Mouse (Mus musculus): ENCODE measurements around the gene Grip1. TPM values are rescaled to one million over a fixed set of nuclear protein-coding genes. Genes with fewer than 3 reads are reported as not detected.

Grip1 gene
- polyA plus RNA-seq, 1 experiment from 2014 or later = 4.7 TPM

DNA sequence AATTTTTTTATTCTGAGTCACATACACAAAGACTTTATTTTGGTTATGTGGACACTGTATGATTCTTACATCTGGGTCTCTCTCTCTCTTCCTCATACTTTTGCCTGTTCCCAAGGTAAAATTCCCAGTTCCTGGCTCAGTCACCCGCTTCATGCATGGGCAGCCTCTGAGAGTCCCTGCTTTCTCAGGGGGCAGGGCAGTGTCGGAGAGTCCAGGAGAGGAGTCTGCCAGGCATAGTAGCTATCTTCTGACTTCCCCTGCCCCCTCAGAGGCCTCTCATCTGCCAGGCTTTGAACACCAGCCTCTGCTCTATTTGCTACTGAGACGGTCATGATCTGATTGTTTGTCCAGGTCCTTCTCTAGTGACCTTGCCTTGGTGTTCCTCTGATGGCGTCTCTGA, 175.0 kb downstream of the Grip1 start:
- H3K27me3 ChIP-seq = no peaks in the 10 kb centered on the region
- no peaks in the 10 kb centered on the region for H3K36me3 ChIP-seq
- H3K9ac ChIP-seq = no peak overlapping the region
- no peaks in the 10 kb centered on the region for H3K4me1 ChIP-seq
- H3K4me2 ChIP-seq = no peak overlapping the region
- no peak for ATAC-seq (ENCODE audit: insufficient number of reproducible peaks, insufficient read depth, low FRiP score, low TSS enrichment, low read depth)
- WGBS = 79% methylated on average over 4 of the region's 4 CpGs
- no peaks in the 10 kb centered on the region for H3K9me3 ChIP-seq
- no peak overlapping the region for H3K4me3 ChIP-seq
- H3K27ac ChIP-seq = no peak overlapping the region

DNA sequence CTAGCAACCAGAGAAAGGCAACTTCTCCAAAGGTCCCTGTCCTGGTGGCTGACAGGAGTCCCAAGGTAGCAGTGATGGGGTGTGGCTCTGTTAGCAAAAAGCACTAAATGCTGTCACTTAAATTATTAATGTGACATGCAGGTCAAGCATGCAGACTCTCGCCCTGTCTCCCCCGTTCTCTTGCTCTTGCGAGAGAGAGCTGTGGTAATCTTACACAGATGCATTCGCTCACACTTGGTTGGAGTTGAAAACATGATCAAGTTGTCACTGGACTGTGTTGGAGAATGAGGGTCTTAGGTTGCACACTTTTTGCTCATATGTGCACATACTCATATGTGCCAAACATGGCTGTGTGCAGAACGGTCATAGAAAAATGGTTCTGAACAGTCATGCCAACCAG, 176.8 kb downstream of the Grip1 start:
- H3K4me1 ChIP-seq = no peaks in the 10 kb centered on the region
- ATAC-seq (ENCODE audit: insufficient number of reproducible peaks, insufficient read depth, low FRiP score, low TSS enrichment, low read depth) = no peak
- no peaks in the 10 kb centered on the region for H3K27me3 ChIP-seq
- no peaks in the 10 kb centered on the region for H3K9me3 ChIP-seq
- 82% methylated on average over 5 of the region's 5 CpGs for WGBS
- H3K27ac ChIP-seq = no peak overlapping the region
- H3K4me2 ChIP-seq = no peak overlapping the region
- no peak overlapping the region for H3K4me3 ChIP-seq
- no peaks in the 10 kb centered on the region for H3K36me3 ChIP-seq
- no peak overlapping the region for H3K9ac ChIP-seq

DNA sequence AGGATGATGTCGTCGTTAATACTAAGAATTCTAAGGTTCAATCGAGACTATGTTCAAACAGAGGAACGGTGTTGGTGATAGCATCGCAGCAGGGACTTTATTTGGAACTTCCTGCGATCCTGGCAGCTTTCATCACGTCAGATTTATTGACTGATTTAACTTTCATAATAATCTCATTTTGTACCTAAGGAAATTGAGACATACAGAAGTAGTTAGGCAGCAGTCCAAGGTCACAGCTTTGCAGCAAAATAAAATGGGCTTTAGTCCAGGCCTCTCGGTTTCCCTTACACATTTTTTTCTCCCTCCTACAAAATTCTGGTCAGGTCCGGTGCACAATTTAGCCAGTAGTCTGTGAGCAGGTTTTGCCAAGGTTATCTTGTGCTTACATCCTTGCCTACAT, 178.3 kb downstream of the Grip1 start:
- Histone ChIP-seq H3K9me3 (no peaks in the 10 kb centered on the region), H3K27me3 (no peaks in the 10 kb centered on the region), H3K36me3 (no peaks in the 10 kb centered on the region), H3K4me2 (no peak overlapping the region), H3K9ac (no peak overlapping the region), H3K27ac (no peak overlapping the region), H3K4me3 (no peak overlapping the region), H3K4me1 (no peaks in the 10 kb centered on the region)
- no peak for ATAC-seq (ENCODE audit: insufficient number of reproducible peaks, insufficient read depth, low FRiP score, low TSS enrichment, low read depth)
- WGBS = 72% methylated on average over 9 of the region's 9 CpGs

DNA sequence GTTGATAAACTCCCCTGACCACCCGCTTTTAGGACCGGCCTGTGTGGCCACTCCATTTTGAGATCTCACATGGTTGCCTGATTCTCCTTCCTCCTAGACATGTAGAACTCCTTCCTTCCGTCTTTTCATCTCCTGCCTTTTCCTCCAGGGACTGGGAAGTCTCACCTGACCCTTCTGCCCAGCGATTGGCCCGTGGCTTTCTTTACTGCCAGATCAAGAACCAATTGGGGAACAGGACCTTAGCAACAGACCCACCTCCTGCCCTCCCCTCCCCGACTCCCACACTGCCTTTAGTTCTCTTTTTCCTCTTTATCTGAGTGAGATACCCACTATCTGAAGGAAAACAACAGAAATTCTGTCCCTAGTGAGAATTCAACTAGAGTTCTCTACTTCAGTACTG, 180.9 kb downstream of the Grip1 start:
- 73% methylated on average over 6 of the region's 6 CpGs for WGBS
- H3K4me2 ChIP-seq = no peak overlapping the region
- H3K9me3 ChIP-seq = no peaks in the 10 kb centered on the region
- H3K4me1 ChIP-seq = no peaks in the 10 kb centered on the region
- H3K27me3 ChIP-seq = no peaks in the 10 kb centered on the region
- H3K36me3 ChIP-seq = no peaks in the 10 kb centered on the region
- ATAC-seq (ENCODE audit: insufficient number of reproducible peaks, insufficient read depth, low FRiP score, low TSS enrichment, low read depth) = no peak
- no peak overlapping the region for H3K4me3 ChIP-seq
- no peak overlapping the region for H3K27ac ChIP-seq
- no peak overlapping the region for H3K9ac ChIP-seq

DNA sequence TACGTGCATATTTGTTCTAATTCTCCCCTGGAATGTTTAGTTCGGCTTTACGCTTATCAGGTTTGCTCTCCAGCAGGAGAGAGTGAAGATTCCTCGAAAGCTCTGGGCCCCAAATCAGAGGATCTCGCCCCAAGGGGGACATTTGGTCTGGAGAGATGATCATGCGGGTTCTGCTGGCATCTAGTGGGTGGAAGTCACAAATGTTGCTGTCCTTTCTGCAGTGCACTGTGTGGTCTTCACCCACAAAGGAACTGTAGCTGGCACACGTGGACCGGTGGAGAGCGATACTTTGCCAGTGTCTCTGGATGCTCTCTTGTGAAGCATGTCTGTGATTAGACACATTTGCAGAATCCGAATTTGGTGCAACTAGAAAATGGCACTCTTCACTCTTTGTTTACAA, 186.9 kb downstream of the Grip1 start:
- Histone ChIP-seq H3K27me3 (no peaks in the 10 kb centered on the region), H3K4me1 (peaks cover 21% of the 10 kb centered on the region), H3K4me2 (no peak overlapping the region), H3K4me3 (no peak overlapping the region), H3K9ac (no peak overlapping the region), H3K36me3 (no peaks in the 10 kb centered on the region), H3K27ac (no peak overlapping the region), H3K9me3 (no peaks in the 10 kb centered on the region)
- WGBS = 65% methylated on average over 10 of the region's 10 CpGs
- no peak for ATAC-seq (ENCODE audit: insufficient number of reproducible peaks, insufficient read depth, low FRiP score, low TSS enrichment, low read depth)

DNA sequence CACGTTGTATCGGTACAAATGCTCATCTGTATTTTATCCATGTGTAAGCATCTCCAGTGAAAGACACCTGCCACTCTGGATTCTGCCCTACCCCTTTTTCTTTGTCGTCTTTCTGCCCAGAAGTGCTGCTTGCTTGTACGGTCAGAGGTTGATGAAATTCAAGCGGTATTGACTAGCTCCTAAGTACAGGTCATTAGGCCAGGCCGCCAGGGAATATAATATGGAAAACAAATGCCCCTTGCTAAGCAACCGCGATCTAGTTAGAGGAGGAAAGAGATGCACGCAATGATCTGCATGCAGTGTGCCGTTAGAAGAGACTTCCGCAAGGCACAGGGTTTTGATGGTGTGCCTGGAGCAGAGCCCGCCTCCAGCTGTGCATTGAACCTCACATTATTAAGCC, 187.4 kb downstream of the Grip1 start:
- WGBS = 69% methylated on average over 12 of the region's 12 CpGs
- H3K9ac ChIP-seq = no peak overlapping the region
- H3K9me3 ChIP-seq = no peaks in the 10 kb centered on the region
- ATAC-seq (ENCODE audit: insufficient number of reproducible peaks, insufficient read depth, low FRiP score, low TSS enrichment, low read depth) = no peak
- no peak overlapping the region for H3K4me2 ChIP-seq
- no peak overlapping the region for H3K4me3 ChIP-seq
- no peaks in the 10 kb centered on the region for H3K36me3 ChIP-seq
- peaks cover 21% of the 10 kb centered on the region for H3K4me1 ChIP-seq
- no peaks in the 10 kb centered on the region for H3K27me3 ChIP-seq
- H3K27ac ChIP-seq = no peak overlapping the region

DNA sequence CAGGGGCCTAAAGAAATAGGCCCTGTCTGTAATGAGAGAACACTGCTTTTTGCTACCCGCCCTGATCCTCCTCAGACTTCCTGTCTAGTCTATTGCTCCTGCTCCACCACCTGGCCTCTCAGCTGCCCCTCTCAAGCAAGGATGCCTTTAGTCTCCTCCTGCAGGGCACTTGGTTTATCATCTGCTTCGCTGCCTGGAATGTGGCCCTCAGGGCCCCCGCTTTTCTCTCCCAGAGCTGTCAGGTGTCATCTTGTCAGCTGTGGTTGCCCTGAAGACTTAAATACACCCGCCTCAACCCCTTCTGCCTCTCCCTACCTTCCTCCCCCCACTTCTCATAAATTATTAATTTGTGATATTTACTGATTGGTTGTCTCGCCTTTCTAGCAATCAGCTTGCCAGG, 190.7 kb downstream of the Grip1 start:
- no peak for ATAC-seq (ENCODE audit: insufficient number of reproducible peaks, insufficient read depth, low FRiP score, low TSS enrichment, low read depth)
- H3K36me3 ChIP-seq = no peaks in the 10 kb centered on the region
- H3K4me2 ChIP-seq = no peak overlapping the region
- H3K9ac ChIP-seq = no peak overlapping the region
- H3K27ac ChIP-seq = no peak overlapping the region
- peaks cover 21% of the 10 kb centered on the region for H3K4me1 ChIP-seq
- no peaks in the 10 kb centered on the region for H3K27me3 ChIP-seq
- no peaks in the 10 kb centered on the region for H3K9me3 ChIP-seq
- 42% methylated on average over 5 of the region's 5 CpGs for WGBS
- no peak overlapping the region for H3K4me3 ChIP-seq

DNA sequence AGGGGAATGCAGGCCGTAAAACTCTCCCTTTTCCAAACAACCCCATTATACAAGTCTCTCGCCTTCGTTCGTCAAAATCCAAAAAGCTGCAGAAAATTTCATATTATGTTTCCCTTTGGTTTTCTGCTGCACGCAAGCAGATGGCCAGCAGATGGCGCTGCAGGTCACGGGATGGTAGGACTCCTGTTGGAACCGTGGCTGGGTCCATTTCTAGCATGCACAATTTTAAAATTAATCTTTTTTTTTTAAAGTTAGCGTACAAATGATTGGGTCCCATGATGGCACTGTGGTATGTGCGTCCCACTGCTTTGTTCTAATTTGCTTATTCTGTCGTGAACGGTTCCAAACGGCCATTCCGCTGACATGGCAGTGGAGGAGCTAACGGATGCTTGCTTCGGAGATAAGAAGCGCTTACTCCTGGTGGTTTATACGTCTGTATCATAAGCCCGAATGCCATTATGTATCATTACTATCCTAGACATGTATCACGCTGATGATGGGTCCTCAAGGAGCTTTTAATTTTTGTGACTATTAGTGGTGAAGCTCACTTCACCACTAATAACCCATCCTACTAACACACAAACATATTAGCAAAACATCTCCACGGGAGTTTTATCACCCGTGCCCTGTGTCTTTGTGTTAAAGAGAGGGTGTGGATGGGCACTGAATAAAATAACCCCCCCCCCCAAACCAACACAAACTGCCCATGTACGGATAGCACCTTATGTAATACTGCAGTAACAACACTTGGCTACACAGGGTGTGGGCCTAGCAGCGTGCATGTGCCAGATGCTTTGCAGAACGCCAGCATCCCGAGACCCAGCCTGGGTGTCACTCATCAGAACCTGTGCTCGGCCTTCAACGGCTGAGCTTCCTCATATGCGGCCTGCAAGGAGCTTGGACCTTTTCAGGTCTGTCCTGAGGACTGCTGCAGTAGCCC, 193.1 kb downstream of the Grip1 start:
- no peaks in the 10 kb centered on the region for H3K27me3 ChIP-seq
- H3K4me3 ChIP-seq = no peak overlapping the region
- H3K9me3 ChIP-seq = no peaks in the 10 kb centered on the region
- no peak overlapping the region for H3K4me2 ChIP-seq
- WGBS = 68% methylated on average over 29 of the region's 29 CpGs
- peaks cover 16% of the 10 kb centered on the region for H3K4me1 ChIP-seq
- H3K9ac ChIP-seq = no peak overlapping the region
- H3K36me3 ChIP-seq = no peaks in the 10 kb centered on the region
- ATAC-seq (ENCODE audit: insufficient number of reproducible peaks, insufficient read depth, low FRiP score, low TSS enrichment, low read depth) = no peak
- H3K27ac ChIP-seq = no peak overlapping the region

DNA sequence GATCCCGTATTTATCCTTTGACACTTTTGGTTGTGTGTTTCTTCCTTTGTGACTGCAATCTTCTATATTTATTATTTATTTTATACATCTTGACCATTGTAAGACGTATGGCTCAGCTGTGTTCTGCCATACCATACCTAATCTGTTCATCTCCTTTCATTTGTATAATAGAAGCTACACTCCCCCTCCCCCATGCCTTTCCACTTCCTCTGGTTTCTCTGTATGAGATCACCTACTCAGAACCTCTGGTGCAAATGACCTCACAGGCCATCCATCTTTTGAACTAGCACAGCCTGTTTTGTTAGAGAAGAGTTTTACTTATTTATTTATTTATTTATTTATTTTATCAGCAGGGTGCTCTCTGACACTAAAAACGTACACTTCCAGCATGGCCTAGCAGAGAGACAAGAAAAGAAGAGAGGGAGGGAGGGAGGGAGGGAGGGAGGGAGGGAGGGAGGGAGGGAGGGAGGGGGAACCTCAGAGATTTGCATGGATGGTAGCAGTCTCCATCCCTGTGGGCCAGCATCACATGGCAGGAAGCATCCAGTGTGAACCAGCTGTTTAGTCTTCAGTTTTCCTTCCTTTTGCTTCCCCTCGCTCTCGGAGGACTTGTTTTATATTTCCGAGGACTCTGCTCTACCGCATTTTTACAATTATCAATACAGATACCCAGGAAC, 207.2 kb downstream of the Grip1 start:
- Histone ChIP-seq H3K27me3 (no peaks in the 10 kb centered on the region), H3K9me3 (0 out of 2 replicates have a peak, but pooled peaks cover 14% of the 10 kb centered on the region), H3K9ac (no peak overlapping the region), H3K4me3 (no peak overlapping the region), H3K27ac (no peak overlapping the region), H3K4me1 (no peaks in the 10 kb centered on the region), H3K36me3 (no peaks in the 10 kb centered on the region), H3K4me2 (no peak overlapping the region)
- no peak for ATAC-seq (ENCODE audit: insufficient number of reproducible peaks, insufficient read depth, low FRiP score, low TSS enrichment, low read depth)
- 67% methylated on average over 7 of the region's 7 CpGs for WGBS

DNA sequence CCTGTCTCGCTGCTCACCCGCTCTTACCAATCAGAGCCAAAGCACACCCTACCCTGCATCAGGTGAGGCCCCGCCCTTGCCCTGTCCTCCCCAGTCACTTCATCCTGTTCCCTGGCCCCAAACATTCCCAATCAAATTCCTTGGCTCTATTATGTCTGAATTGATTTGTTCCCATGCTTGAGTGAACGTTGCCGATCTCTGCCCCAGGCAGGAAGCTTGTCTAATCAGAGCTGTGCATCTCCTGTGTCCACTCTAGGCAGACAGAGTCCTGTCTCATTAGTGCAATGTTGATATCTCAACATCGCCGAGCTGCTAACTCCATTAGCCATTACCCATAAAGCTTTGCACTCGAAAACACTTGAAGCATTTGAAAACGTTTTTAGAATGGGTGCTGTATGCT, 210.0 kb downstream of the Grip1 start:
- H3K27me3 ChIP-seq = no peaks in the 10 kb centered on the region
- H3K4me1 ChIP-seq = no peaks in the 10 kb centered on the region
- H3K4me2 ChIP-seq = no peak overlapping the region
- no peak overlapping the region for H3K27ac ChIP-seq
- H3K4me3 ChIP-seq = no peak overlapping the region
- H3K9ac ChIP-seq = no peak overlapping the region
- H3K9me3 ChIP-seq = no peaks in the 10 kb centered on the region
- H3K36me3 ChIP-seq = no peaks in the 10 kb centered on the region
- no peak for ATAC-seq (ENCODE audit: insufficient number of reproducible peaks, insufficient read depth, low FRiP score, low TSS enrichment, low read depth)
- WGBS = 77% methylated on average over 9 of the region's 9 CpGs

DNA sequence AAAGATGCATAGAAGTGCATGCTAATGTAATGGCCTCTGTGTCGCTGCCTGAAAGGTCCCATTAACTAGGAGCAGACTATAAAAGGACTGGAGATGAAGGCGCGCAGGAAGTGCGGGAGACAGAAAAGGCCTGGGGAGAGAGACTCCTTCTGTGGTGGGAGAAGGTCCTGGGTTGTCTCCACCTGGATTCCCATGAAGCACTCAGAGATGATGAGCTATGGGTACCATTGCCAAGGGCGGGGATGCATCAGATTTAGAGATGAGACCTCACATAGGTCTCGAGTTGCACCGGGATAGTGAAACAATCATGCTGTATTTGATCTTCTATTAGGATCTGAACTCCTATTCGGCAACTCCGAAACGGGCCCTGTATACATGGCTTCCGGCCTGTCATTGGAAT, 212.8 kb downstream of the Grip1 start:
- 65% methylated on average over 11 of the region's 11 CpGs for WGBS
- ATAC-seq (ENCODE audit: insufficient number of reproducible peaks, insufficient read depth, low FRiP score, low TSS enrichment, low read depth) = no peak
- H3K27ac ChIP-seq = no peak overlapping the region
- H3K27me3 ChIP-seq = no peaks in the 10 kb centered on the region
- H3K4me2 ChIP-seq = no peak overlapping the region
- no peak overlapping the region for H3K9ac ChIP-seq
- peaks cover 4% of the 10 kb centered on the region; the same call in 1 of the 2 replicates for H3K4me1 ChIP-seq
- no peak overlapping the region for H3K4me3 ChIP-seq
- no peaks in the 10 kb centered on the region for H3K36me3 ChIP-seq
- no peaks in the 10 kb centered on the region for H3K9me3 ChIP-seq

DNA sequence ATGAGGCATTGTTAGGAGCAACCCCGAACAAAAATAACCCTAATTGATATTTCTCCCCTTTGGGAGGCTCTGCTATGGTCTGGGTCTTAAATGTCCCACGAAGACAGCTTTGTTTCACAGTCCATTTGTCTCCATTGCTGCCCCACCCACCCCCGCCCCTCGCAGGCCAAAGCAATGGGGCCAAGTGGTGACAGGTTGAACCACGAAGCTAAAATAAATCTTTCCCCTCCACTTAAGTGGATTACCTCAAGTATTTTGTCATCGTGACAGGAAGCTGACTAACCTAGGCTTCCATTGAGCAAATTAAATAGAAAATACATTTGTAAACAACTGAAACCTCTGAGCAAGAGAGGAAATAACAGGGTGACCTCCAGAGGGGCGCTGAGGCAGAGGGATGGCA, 216.8 kb downstream of the Grip1 start:
- no peak overlapping the region for H3K4me3 ChIP-seq
- no peak for ATAC-seq (ENCODE audit: insufficient number of reproducible peaks, insufficient read depth, low FRiP score, low TSS enrichment, low read depth)
- no peak overlapping the region for H3K4me2 ChIP-seq

More for the DNA sequence above, 216.8 kb downstream of the Grip1 start:
- H3K27ac ChIP-seq = no peak overlapping the region
- H3K36me3 ChIP-seq = no peaks in the 10 kb centered on the region
- no peaks in the 10 kb centered on the region for H3K9me3 ChIP-seq
- no peaks in the 10 kb centered on the region for H3K27me3 ChIP-seq
- peaks cover 4% of the 10 kb centered on the region; the same call in 1 of the 2 replicates for H3K4me1 ChIP-seq
- WGBS = 63% methylated on average over 7 of the region's 7 CpGs
- H3K9ac ChIP-seq = no peak overlapping the region
